Mouse (Mus musculus) forebrain, embryonic 10.5 days (tissue): ENCODE data around the gene Lilr4b. TPM values are rescaled to one million over a fixed set of nuclear protein-coding genes. Genes with fewer than 3 reads are reported as not detected.

Experiments
- DNase-seq: peaks from one replicate; pipeline ENCODE4 v3.0.0-alpha.2; 2017; ENCODE audit warnings: low spot score; ENCODE audit errors: extremely low spot score
- H3K27ac ChIP-seq: fragments of 300-500 bp; sonication (generic); 2 replicates; pipeline ENCODE4 v1.5.1; 2016; ENCODE audit warnings: mild to moderate bottlenecking
- H3K27me3 ChIP-seq: fragments of 300-500 bp; sonication (generic); 2 replicates; pipeline ENCODE4 v1.6.1; 2016; ENCODE audit warnings: mild to moderate bottlenecking; ENCODE audit not compliant: poor library complexity, severe bottlenecking
- H3K36me3 ChIP-seq: fragments of 300-500 bp; sonication (generic); replicated peaks from 2 replicates; pipeline ENCODE4 v1.6.1; 2016; ENCODE audit warnings: mild to moderate bottlenecking, moderate library complexity
- H3K4me1 ChIP-seq: fragments of 300-500 bp; sonication (generic); 2 replicates; pipeline ENCODE4 v1.6.1; 2016
- H3K4me3 ChIP-seq: fragments of 300-500 bp; sonication (generic); 2 replicates; pipeline ENCODE4 v1.5.1; 2016; ENCODE audit warnings: mild to moderate bottlenecking, moderate library complexity
- H3K9me3 ChIP-seq: fragments of 300-500 bp; sonication (generic); 2 replicates; pipeline ENCODE4 v1.6.1; 2016; ENCODE audit warnings: mild to moderate bottlenecking, moderate library complexity
- WGBS: fragments of 180-500 bp; shearing (Covaris S2); methylation state at CpG from one replicate; pipeline ENCODE4 v1.1.7; 2016; 5-methylcytosine and 5-hydroxymethylcytosine counted together
- polyA plus RNA-seq: library from polyadenylated mRNA; unstranded; fragments of >200 nt; fragmentation: Nextera tagmentation; extraction: Ambion mirVana; gene quantifications from 2 replicates; pipeline ENCODE4 v1.2.1, GENCODE M21; 2016

Lilr4b gene
- polyA plus RNA-seq, 1 experiment from 2014 or later = not detected

DNA sequence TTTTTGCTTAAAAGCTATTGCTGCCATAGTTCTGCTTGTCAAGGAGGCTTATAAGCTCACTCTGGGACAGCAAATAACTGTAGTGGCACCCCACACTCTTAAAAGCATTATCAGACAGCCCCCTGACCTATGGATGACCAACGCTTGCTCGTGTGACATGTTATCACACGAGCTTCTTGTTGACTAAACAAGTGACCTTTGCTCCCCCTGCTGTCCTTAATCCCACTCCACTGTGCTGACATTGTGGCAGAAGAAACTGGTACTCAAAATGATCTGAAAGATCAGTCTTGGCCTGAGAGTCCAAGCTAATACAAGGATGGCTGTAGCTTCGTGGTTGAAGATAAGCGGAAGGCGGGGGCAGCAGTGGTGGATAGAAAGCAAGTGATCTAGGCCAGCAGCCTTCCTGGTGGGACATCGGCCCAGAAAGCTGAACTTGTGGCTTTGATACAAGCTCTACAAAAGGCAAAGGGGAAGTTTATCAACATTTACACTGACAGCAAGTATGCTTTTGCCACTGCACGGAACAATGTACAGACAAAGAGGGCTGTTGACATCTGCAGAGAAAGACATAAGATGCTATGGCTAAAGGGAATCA is 48.5 kb downstream of the Lilr4b start:
- no peaks in the 10 kb centered on the region for H3K27me3 ChIP-seq
- no peak overlapping the region for H3K27ac ChIP-seq
- WGBS = 81% methylated on average over 8 of the region's 8 CpGs
- H3K4me1 ChIP-seq = no peaks in the 10 kb centered on the region
- H3K4me3 ChIP-seq = no peak overlapping the region
- H3K36me3 ChIP-seq = no peaks in the 10 kb centered on the region
- no peak for DNase-seq
- no peaks in the 10 kb centered on the region for H3K9me3 ChIP-seq

DNA sequence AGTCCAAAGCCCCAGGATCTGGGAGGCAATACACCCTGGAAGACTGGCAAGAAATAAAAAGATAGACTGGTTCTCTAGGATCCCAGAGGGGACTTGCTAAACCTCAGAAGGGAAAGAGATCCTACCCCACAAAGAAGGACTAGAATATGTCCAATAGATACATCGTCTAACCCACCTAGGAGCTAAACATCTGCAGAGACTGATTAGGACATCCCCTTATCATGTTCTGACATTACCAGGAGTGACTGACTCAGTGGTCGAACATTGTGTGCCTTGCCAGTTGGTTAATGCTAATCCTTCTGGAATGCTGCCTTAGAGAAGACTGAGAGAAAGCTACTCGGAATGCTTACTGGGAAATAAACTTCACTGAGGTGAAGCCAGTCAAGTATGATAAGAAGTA is 49.1 kb downstream of the Lilr4b start:
- H3K4me1 ChIP-seq = no peaks in the 10 kb centered on the region
- no peak for DNase-seq
- H3K27me3 ChIP-seq = no peaks in the 10 kb centered on the region
- no peaks in the 10 kb centered on the region for H3K36me3 ChIP-seq
- 79% methylated on average over 3 of the region's 3 CpGs for WGBS
- no peak overlapping the region for H3K27ac ChIP-seq
- H3K4me3 ChIP-seq = no peak overlapping the region
- no peaks in the 10 kb centered on the region for H3K9me3 ChIP-seq

DNA sequence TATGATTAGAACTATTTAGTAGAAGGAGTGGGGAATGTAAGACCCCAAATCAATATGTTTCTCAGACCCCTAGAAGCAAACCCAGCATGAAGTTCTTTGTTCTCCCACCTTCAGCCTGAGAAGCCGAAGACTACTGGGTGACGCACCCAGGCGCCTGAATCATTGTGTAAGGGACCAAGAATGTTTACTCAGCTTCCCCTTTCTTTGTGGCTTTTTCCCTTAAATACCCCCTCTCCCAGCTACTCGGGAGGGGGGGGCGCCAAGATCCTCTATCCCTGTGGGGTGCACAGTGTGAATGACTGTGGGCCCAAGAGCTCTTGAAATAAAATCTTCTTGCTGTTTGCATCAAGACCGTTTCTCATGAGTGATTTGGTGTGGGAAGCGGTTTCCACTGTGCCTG is 50.4 kb downstream of the Lilr4b start:
- Histone ChIP-seq H3K36me3 (no peaks in the 10 kb centered on the region), H3K9me3 (no peaks in the 10 kb centered on the region), H3K27ac (no peak overlapping the region), H3K4me1 (no peaks in the 10 kb centered on the region), H3K4me3 (no peak overlapping the region), H3K27me3 (no peaks in the 10 kb centered on the region)
- DNase-seq = no peak
- WGBS = 84% methylated on average over 7 of the region's 7 CpGs

Other genes starting within 250 kb of the Lilr4b start
- gene Gm49339, start within 50 bp of the Lilr4b start, polyA plus RNA-seq = not detected in 2 replicates
- 0.74 and 0.98 TPM in 2 replicates for gene Lilrb4a, start 10.3 kb downstream of the Lilr4b start, polyA plus RNA-seq
- gene Fam162b, start 109.9 kb downstream of the Lilr4b start, polyA plus RNA-seq = 1.8 and 2.8 TPM in 2 replicates
- 0.06 TPM in 1 of 2 replicates, not detected in the other for gene Gprc6a, start 150.8 kb downstream of the Lilr4b start, polyA plus RNA-seq
- 0.07 TPM in 1 of 2 replicates, not detected in the other for gene Rfx6, start 197.1 kb downstream of the Lilr4b start, polyA plus RNA-seq